Mouse (Mus musculus): ENCODE measurements around the gene Shisa5. TPM values are rescaled to one million over a fixed set of nuclear protein-coding genes. Genes with fewer than 3 reads are reported as not detected.

The Shisa5 gene
- total and polyA plus RNA-seq, 3 experiments: 41.0 to 71.7 TPM; not detected in 1

- TF ChIP-seq BHLHE40 (IDR thresholded peaks at IDR 0.05; ENCODE audit: borderline replicate concordance, low read depth, low read length) (no peak), EP300 (IDR thresholded peaks at IDR 0.05; ENCODE audit: low read depth in 1 of 2, low read length in 2 of 2) (no peak), CHD1 (IDR thresholded peaks at IDR 0.05; ENCODE audit: low read depth, low read length) (no peak), CHD2 (IDR thresholded peaks at IDR 0.05; ENCODE audit: low read length) (no peak), ETS1 (IDR thresholded peaks at IDR 0.05; ENCODE audit: low read depth, low read length) (no peak), GATA1 (IDR thresholded peaks at IDR 0.05; ENCODE audit: low read depth, low read length) (no peak), SIN3A (IDR thresholded peaks at IDR 0.05; ENCODE audit: low read length) (no peak), TAL1 (IDR thresholded peaks at IDR 0.05; ENCODE audit: low read length) (no peak), POLR2AphosphoS5 (IDR thresholded peaks at IDR 0.05; ENCODE audit: borderline replicate concordance, low read depth, low read length) (no peak), POLR2A (IDR thresholded peaks at IDR 0.05; ENCODE audit: control insufficient read depth in 1 of 2, insufficient read depth in 1 of 2, low read depth in 1 of 2, low read length in 2 of 2, poor library complexity in 1 of 2) (no peak), SMC3 (IDR thresholded peaks at IDR 0.05; ENCODE audit: low read depth, low read length) (no peak), RAD21 (IDR thresholded peaks at IDR 0.05; ENCODE audit: low read depth, low read length) (no peak), MAFK (IDR thresholded peaks at IDR 0.05; ENCODE audit: borderline replicate concordance, low read depth, low read length) (no peak), TCF12 (IDR thresholded peaks at IDR 0.05; ENCODE audit: low read depth, low read length) (no peak), NELFE (IDR thresholded peaks at IDR 0.05; ENCODE audit: low read depth, low read length) (no peak), HCFC1 (IDR thresholded peaks at IDR 0.05; ENCODE audit: low read depth, low read length) (no peak), ZC3H11A (IDR thresholded peaks at IDR 0.05; ENCODE audit: low read depth, low read length) (no peak), MYC (IDR thresholded peaks at IDR 0.05; ENCODE audit: low read depth, low read length) (no peak), ZNF384 (IDR thresholded peaks at IDR 0.05; ENCODE audit: low read depth, low read length) (no peak), CTCF (IDR thresholded peaks at IDR 0.05 in 2 of 3, conservative IDR thresholded peaks at IDR 0.05 in 1 of 3; ENCODE audit: control insufficient read depth in 1 of 3, insufficient read depth in 1 of 3, low read depth in 2 of 3, low read length in 3 of 3, poor library complexity in 1 of 3, severe bottlenecking in 1 of 3) (no peak)
Measured at GRCm38 (mm10) chr9:109060184-109060897, 22.0 kb downstream of the Shisa5 start.

DNA sequence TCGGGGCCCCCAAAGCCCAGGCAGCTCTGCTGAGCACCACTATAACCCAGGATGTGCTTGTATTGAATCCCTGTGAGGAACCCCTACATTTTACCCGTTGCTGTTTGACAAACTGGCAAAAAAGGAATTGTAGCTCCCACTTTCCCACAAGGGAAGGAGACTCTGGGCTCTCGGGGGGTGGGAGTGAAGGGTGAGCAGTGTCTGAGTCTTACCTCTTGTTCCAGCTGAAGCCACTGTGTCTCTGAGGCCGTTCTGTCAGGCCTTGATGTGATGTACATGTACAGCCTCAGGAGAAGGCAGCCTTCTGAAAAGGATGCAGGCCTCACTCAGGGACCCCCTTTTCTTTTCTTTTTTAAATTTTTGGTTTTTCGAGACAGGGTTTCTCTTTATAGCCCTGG, 22.5 kb downstream of the Shisa5 start:
- H3K4me1 ChIP-seq (ENCODE audit: control insufficient read depth in 1 of 2, insufficient read depth in 2 of 2, low read length in 2 of 2): peaks cover 3 to 22% of the 10 kb centered on the region in 2 experiments
- H3K9me3 ChIP-seq (replicated peaks; ENCODE audit: insufficient read depth, low read length): no peaks in the 10 kb centered on the region
- H3K36me3 ChIP-seq (ENCODE audit: control insufficient read depth in 1 of 2, insufficient read depth in 2 of 2, low read length in 2 of 2): peaks cover 0 to 18% of the 10 kb centered on the region in 2 experiments; a peak in 3 of 4 replicates
- H3K27me3 ChIP-seq (ENCODE audit: control insufficient read depth in 1 of 2, insufficient read depth in 2 of 2, low read length in 2 of 2): no peaks in the 10 kb centered on the region
- no peak overlapping the region for H3K9ac ChIP-seq (ENCODE audit: control insufficient read depth, low read depth, low read length, poor library complexity, severe bottlenecking)
- H3K4me3 ChIP-seq (ENCODE audit: control insufficient read depth in 1 of 2, insufficient read depth in 1 of 2, low read depth in 2 of 2, low read length in 2 of 2): no peak overlapping the region
- H3K27ac ChIP-seq (ENCODE audit: control insufficient read depth, low read depth, low read length): no peak overlapping the region
- TF ChIP-seq ELF1 (IDR thresholded peaks at IDR 0.05; ENCODE audit: low read depth, low read length): no peak
- TF ChIP-seq MAX (IDR thresholded peaks at IDR 0.05; ENCODE audit: low read length): no peak
- no peak for TF ChIP-seq ZKSCAN1 (IDR thresholded peaks at IDR 0.05; ENCODE audit: low read depth, low read length)
- no peak for TF ChIP-seq TCF12 (IDR thresholded peaks at IDR 0.05; ENCODE audit: low read depth, low read length)
- TF ChIP-seq ZMIZ1 (IDR thresholded peaks at IDR 0.05; ENCODE audit: low read depth, low read length): no peak
- TF ChIP-seq USF1 (IDR thresholded peaks at IDR 0.05; ENCODE audit: low read depth, low read length): no peak
- TF ChIP-seq MYB (IDR thresholded peaks at IDR 0.05; ENCODE audit: low read depth, low read length): no peak
- TF ChIP-seq ETS1 (IDR thresholded peaks at IDR 0.05; ENCODE audit: low read depth, low read length): no peak
- TF ChIP-seq CHD2 (IDR thresholded peaks at IDR 0.05; ENCODE audit: low read length): no peak
- TF ChIP-seq MAFK (IDR thresholded peaks at IDR 0.05; ENCODE audit: borderline replicate concordance, low read depth, low read length): no peak
- no peak for TF ChIP-seq JUND (IDR thresholded peaks at IDR 0.05; ENCODE audit: low read depth, low read length)
- TF ChIP-seq MEF2A (IDR thresholded peaks at IDR 0.05; ENCODE audit: extremely low read depth, insufficient replicate concordance, low read depth, low read length, poor library complexity, severe bottlenecking): no peak
- TF ChIP-seq CTCF (IDR thresholded peaks at IDR 0.05 in 2 of 3, conservative IDR thresholded peaks at IDR 0.05 in 1 of 3; ENCODE audit: control insufficient read depth in 1 of 3, insufficient read depth in 1 of 3, low read depth in 2 of 3, low read length in 3 of 3, poor library complexity in 1 of 3, severe bottlenecking in 1 of 3): no peak
- no peak for DNase-seq (ENCODE audit: low read depth, low spot score)
- peaks cover 2% of the 10 kb centered on the region for H3K79me2 ChIP-seq (ENCODE audit: control insufficient read depth, insufficient read depth, low read length, poor library complexity)

More at GRCm38 (mm10) chr9:109060184-109060897, 22.0 kb downstream of the Shisa5 start:
- Histone ChIP-seq H3K4me3 (ENCODE audit: control insufficient read depth in 1 of 2, insufficient read depth in 1 of 2, low read depth in 2 of 2, low read length in 2 of 2) (no peak overlapping the region), H3K36me3 (ENCODE audit: control insufficient read depth in 1 of 2, insufficient read depth in 2 of 2, low read length in 2 of 2) (peaks cover 0 to 22% of the 10 kb centered on the region in 2 experiments; a peak in 2 of 4 replicates), H3K9ac (ENCODE audit: control insufficient read depth, low read depth, low read length, poor library complexity, severe bottlenecking) (no peak overlapping the region), H3K27ac (ENCODE audit: control insufficient read depth, low read depth, low read length) (no peak overlapping the region), H3K27me3 (ENCODE audit: control insufficient read depth in 1 of 2, insufficient read depth in 2 of 2, low read length in 2 of 2) (no peaks in the 10 kb centered on the region), H3K9me3 (replicated peaks; ENCODE audit: insufficient read depth, low read length) (no peaks in the 10 kb centered on the region), H3K79me2 (ENCODE audit: control insufficient read depth, insufficient read depth, low read length, poor library complexity) (peaks cover 2% of the 10 kb centered on the region), H3K4me1 (ENCODE audit: control insufficient read depth in 1 of 2, insufficient read depth in 2 of 2, low read length in 2 of 2) (peaks cover 3 to 27% of the 10 kb centered on the region in 2 experiments)
- no peak for DNase-seq (ENCODE audit: low read depth, low spot score)

Measured in MEL (cell line).